8 mouse cellular contexts compared by ENCODE assay signal in genomic region chr2:167753898-167754297, GRCm38 (mm10).
DNase-seq lines count a peak whose midpoint lies in the region; ATAC-seq and TF ChIP-seq lines count a peak whose summit lies in the region.

No protein-coding gene starts in this region.

- H3K4me3 ChIP-seq in heart, embryonic 11.5 days (ENCODE audit: low read depth, low read length): no peak overlapping the region
- peak overlapping the region; percentile 59; the same call in 1 of the 2 replicates for H3K4me3 ChIP-seq in bone marrow macrophage, adult 2 months (ENCODE audit: insufficient read depth, low read length)
- no peak overlapping the region for H3K4me3 ChIP-seq in midbrain, embryonic 10.5 days
- H3K4me3 ChIP-seq in midbrain, embryonic 13.5 days (replicated peaks): no peak overlapping the region

- H3K36me3 ChIP-seq in heart, embryonic 11.5 days (ENCODE audit: control insufficient read depth, insufficient read depth, low read length): no peaks in the 10 kb centered on the region
- H3K36me3 ChIP-seq in midbrain, embryonic 10.5 days: no peaks in the 10 kb centered on the region
- H3K36me3 ChIP-seq in midbrain, embryonic 13.5 days: no peaks in the 10 kb centered on the region

- 0 out of 2 replicates have a peak, but pooled peaks cover 4% of the 10 kb centered on the region for H3K27me3 ChIP-seq in heart, embryonic 11.5 days (ENCODE audit: control insufficient read depth, insufficient read depth, low read length)
- H3K27me3 ChIP-seq in midbrain, embryonic 10.5 days (ENCODE audit: low read depth, poor library complexity, severe bottlenecking): peaks cover 3% of the 10 kb centered on the region; the same call in 1 of the 2 replicates
- H3K27me3 ChIP-seq in midbrain, embryonic 13.5 days: no peaks in the 10 kb centered on the region

- peak; percentile 99 for DNase-seq in heart, adult 11 months
- peak; percentile 59 to 72 for DNase-seq in left cerebral cortex, postnatal 25 days (ENCODE audit: low spot score in 2 of 2)
- DNase-seq in natural killer cell, adult 2 months (ENCODE audit: low spot score in 2 of 2): peak; percentile 52 to 73
- no peak for DNase-seq in midbrain, embryonic 10.5 days (ENCODE audit: low spot score)
- DNase-seq in MN1 (ENCODE audit: low spot score): no peak

- no peak for TF ChIP-seq CTCF in bone marrow macrophage, adult 2 months (IDR thresholded peaks at IDR 0.05; ENCODE audit: low read depth, low read length)

- no peak overlapping the region for H3K9ac ChIP-seq in heart, embryonic 11.5 days (ENCODE audit: low read depth, low read length)
- no peak overlapping the region for H3K9ac ChIP-seq in midbrain, embryonic 13.5 days (replicated peaks)

- H3K4me2 ChIP-seq in heart, embryonic 11.5 days: no peak overlapping the region
- no peak overlapping the region for H3K4me2 ChIP-seq in midbrain, embryonic 13.5 days (replicated peaks)

- no peaks in the 10 kb centered on the region for H3K9me3 ChIP-seq in heart, embryonic 11.5 days (replicated peaks; ENCODE audit: control insufficient read depth, low read length)
- no peaks in the 10 kb centered on the region for H3K9me3 ChIP-seq in midbrain, embryonic 10.5 days (replicated peaks)
- no peaks in the 10 kb centered on the region for H3K9me3 ChIP-seq in midbrain, embryonic 13.5 days

- H3K27ac ChIP-seq in heart, embryonic 11.5 days (ENCODE audit: low read depth, low read length): no peak overlapping the region
- H3K27ac ChIP-seq in bone marrow macrophage, adult 2 months (ENCODE audit: insufficient read depth, low read depth, low read length): peak overlapping the region; percentile 96
- H3K27ac ChIP-seq in midbrain, embryonic 10.5 days (replicated peaks): no peak overlapping the region
- H3K27ac ChIP-seq in midbrain, embryonic 13.5 days: no peak overlapping the region

- WGBS in heart, embryonic 11.5 days (ENCODE audit: insufficient replicate concordance): 59% methylated on average over 9 of the region's 9 CpGs
- 80% methylated on average over 9 of the region's 9 CpGs for WGBS in midbrain, embryonic 10.5 days
- WGBS in midbrain, embryonic 13.5 days: 78% methylated on average over 9 of the region's 9 CpGs

- ATAC-seq in heart, embryonic 11.5 days (replicated peaks; ENCODE audit: insufficient number of reproducible peaks, low FRiP score, low TSS enrichment): no peak
- ATAC-seq in midbrain, embryonic 13.5 days: no peak

- intact Hi-C loops in left cerebral cortex, postnatal 25 days (cut with DNase I): no loop called here

- H3K4me1 ChIP-seq in heart, embryonic 11.5 days (ENCODE audit: control insufficient read depth, insufficient read depth, low read length): peaks cover 29% of the 10 kb centered on the region
- peaks cover 77% of the 10 kb centered on the region for H3K4me1 ChIP-seq in bone marrow macrophage, adult 2 months (ENCODE audit: control insufficient read depth, insufficient read depth, low read length)
- peaks cover 28% of the 10 kb centered on the region for H3K4me1 ChIP-seq in midbrain, embryonic 10.5 days
- 0 out of 2 replicates have a peak, but pooled peaks cover 3% of the 10 kb centered on the region for H3K4me1 ChIP-seq in midbrain, embryonic 13.5 days (replicated peaks)

- TF ChIP-seq POLR2A in bone marrow macrophage, adult 2 months (IDR thresholded peaks at IDR 0.05; ENCODE audit: borderline replicate concordance, low read depth, low read length): no peak

Comparison
In these comparisons a context has a peak if more than half of its experiments do, and no peak if none do; other contexts are left out.
1. DNase-seq: peak in heart, adult 11 months (single experiment), left cerebral cortex, postnatal 25 days (2 of 2) and natural killer cell, adult 2 months (2 of 2); none in midbrain, embryonic 10.5 days (single experiment) and MN1 (single experiment).